Mouse (Mus musculus): ENCODE data around the gene Camk2b.
A peak's percentile ranks its signal among the peaks of the same experiment; 100 is the strongest.

The Camk2b gene

DNA sequence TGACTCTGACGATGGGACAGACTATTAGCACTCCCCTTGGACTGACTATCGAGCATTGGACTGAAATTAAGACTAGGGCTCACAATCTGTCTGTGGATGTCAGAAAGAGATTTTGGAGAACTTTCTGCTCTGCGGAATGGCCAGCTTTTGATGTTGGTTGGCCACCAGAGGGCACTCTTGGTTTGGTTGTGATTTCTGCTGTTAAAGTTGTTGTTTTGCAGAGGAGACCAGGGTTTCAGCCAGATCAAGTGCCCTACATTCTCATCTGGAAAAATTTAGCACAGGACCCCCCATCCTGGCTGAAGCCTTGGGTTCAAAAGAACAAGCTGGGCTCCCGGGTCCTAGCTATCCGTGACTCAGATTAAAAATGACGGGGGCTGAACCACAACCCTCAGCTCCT, 134.2 kb downstream of the Camk2b start:
- DNase-seq, result peak in 1 of 2 experiments; percentile 56

DNA sequence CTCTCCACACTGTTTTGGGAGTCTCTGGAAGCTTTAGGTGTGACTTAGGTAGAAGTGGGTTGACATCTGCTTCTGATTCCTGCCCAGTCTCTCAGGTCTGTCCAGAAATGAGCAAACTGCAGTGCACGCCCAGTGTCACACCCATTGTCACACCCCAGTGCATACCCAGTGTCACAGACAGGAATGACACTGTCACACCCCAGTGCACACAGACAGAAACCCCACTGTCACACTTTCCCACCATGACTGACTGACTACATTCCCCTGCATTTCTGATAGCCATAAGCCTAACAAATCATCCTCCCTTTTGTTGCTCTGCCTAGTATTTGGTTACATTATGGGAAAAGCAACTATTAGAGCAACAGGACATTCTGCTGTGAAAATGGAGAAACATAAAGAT, 135.6 kb downstream of the Camk2b start:
- DNase-seq, result no peak

DNA sequence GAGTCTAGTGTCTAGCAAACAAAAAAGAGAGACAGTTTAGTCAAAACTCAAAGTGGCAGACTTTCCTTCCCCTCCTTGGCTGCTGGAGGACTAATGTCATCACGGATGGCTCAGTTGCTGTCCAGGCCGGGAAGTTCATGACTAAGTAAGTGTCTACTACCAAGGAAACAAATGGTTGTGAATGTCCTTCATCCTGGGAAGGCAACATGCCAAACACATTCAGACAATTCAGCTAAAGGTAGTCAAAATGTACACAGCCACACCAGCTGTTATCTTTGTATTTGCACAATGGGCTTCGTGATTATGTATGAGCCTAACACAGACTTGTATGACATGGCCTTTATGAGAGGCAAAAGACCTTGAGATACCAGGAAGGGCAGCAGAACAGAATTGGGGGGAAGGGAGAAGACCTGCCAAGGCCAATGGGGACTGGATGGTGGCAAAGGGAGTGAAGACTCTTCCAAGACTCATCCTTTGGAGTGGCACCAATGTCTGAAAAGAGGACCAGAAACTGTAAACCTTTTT, 139.4 kb downstream of the Camk2b start:
- no peak for DNase-seq

DNA sequence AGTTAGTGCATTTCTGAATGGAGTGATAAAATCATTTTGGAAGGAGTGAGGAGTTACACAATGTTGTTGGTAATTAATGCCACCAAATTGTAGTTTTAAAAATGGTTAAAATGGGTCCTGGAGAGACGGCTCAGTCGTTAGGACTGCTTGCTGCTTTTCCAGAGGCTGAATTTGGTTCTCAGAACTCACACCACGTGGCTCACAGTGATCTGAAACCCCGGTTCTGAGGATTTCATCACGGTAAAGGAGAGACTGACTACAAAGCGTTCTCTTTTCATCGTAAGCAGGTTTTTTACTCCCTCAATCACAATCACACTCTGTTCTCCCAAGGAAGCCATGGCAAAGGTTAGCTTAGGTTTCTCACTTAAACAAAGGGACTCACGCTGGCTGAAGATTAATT, 141.5 kb downstream of the Camk2b start:
- no peak for DNase-seq

DNA sequence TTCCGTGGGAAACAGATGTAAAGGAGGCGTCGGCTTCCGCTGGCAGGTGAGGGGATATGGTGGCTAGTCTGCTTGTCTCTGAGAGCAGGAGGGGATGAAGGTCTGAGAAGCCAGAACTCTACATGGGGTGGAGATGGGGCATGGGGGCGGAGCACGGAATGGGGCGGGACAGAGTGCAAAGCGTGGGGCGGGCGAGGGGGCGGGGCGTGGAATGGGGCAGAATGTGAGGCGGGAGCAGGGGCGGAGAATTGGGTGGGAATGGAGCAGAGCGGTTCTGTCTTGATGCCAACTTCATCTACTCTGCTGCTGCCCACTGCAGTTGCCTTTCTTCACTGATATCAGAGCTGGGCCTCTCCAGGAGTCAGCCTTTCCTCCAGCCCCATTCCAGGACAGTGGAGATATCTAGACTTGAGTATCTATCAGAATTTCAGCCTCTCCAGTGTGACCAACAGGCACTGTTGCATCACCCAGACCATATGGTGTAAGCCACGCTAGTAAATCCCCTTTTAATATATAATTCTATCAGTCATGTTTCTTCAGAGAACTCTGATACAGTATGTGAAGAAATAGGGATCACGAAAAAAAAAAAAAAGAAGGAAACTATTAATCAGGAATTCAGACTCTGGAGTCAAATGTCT, 145.7 kb downstream of the Camk2b start:
- no peak for DNase-seq
